ENCODE assay signal across 8 mouse cellular contexts in genomic region chr10:57743606-57744016, GRCm38 (mm10). TPM values are rescaled to one million over a fixed set of nuclear protein-coding genes. Genes with fewer than 3 reads are reported as not detected.
DNase-seq lines count a peak whose midpoint lies in the region; ATAC-seq lines count a peak whose summit lies in the region.

No protein-coding gene starts in this region.

- DNase-seq in CD4-positive helper T cell, adult 2 months (ENCODE audit: low read depth, low spot score), result peak; percentile 86
- DNase-seq in T-cell, adult 2 months (ENCODE audit: low spot score), result peak; percentile 52
- peak; percentile 39 for DNase-seq in embryonic facial prominence, embryonic 10.5 days (ENCODE audit: low spot score)
- peak; percentile 32 for DNase-seq in kidney, postnatal 14 days
- DNase-seq in natural killer cell, adult 2 months (ENCODE audit: low spot score in 2 of 2), result peak; percentile 54 to 61
- DNase-seq in thymus, postnatal 36 days, result peak; percentile 13 to 33

- no peaks in the 10 kb centered on the region; the same call in 1 of the 2 replicates for H3K27me3 ChIP-seq in embryonic facial prominence, embryonic 10.5 days (replicated peaks; ENCODE audit: low read depth, poor library complexity, severe bottlenecking)
- H3K27me3 ChIP-seq in heart, embryonic 16.5 days (ENCODE audit: control insufficient read depth, insufficient read depth, low read length), result 0 out of 2 replicates have a peak, but pooled peaks cover 2% of the 10 kb centered on the region
- no peaks in the 10 kb centered on the region for H3K27me3 ChIP-seq in liver, embryonic 12.5 days (replicated peaks)

- no peaks in the 10 kb centered on the region for H3K36me3 ChIP-seq in embryonic facial prominence, embryonic 10.5 days (replicated peaks)
- no peaks in the 10 kb centered on the region for H3K36me3 ChIP-seq in heart, embryonic 16.5 days (ENCODE audit: control insufficient read depth, insufficient read depth)
- no peaks in the 10 kb centered on the region for H3K36me3 ChIP-seq in liver, embryonic 12.5 days

- ATAC-seq in heart, embryonic 16.5 days (replicated peaks; ENCODE audit: extremely low read depth, insufficient read depth, low FRiP score), result no peak
- ATAC-seq in liver, embryonic 12.5 days, result no peak

- peak overlapping the region; percentile 71 for H3K4me2 ChIP-seq in heart, embryonic 16.5 days (ENCODE audit: low read depth, low read length)
- peak overlapping the region; percentile 39 for H3K4me2 ChIP-seq in liver, embryonic 12.5 days

- H3K27ac ChIP-seq in embryonic facial prominence, embryonic 10.5 days (replicated peaks), result no peak overlapping the region
- H3K27ac ChIP-seq in heart, embryonic 16.5 days (ENCODE audit: low read length), result no peak overlapping the region
- H3K27ac ChIP-seq in liver, embryonic 12.5 days, result no peak overlapping the region

- WGBS in embryonic facial prominence, embryonic 10.5 days, result 8% methylated on average over 6 of the region's 6 CpGs
- 4% methylated on average over 6 of the region's 6 CpGs for WGBS in heart, embryonic 16.5 days
- WGBS in liver, embryonic 12.5 days (ENCODE audit: insufficient replicate concordance), result 10% methylated on average over 6 of the region's 6 CpGs

- no peaks in the 10 kb centered on the region for H3K9me3 ChIP-seq in embryonic facial prominence, embryonic 10.5 days
- no peaks in the 10 kb centered on the region for H3K9me3 ChIP-seq in heart, embryonic 16.5 days (replicated peaks; ENCODE audit: control insufficient read depth, low read length)
- no peaks in the 10 kb centered on the region for H3K9me3 ChIP-seq in liver, embryonic 12.5 days (replicated peaks)

- peak overlapping the region; percentile 43 for H3K4me3 ChIP-seq in embryonic facial prominence, embryonic 10.5 days
- peak overlapping the region; percentile 55 for H3K4me3 ChIP-seq in heart, embryonic 16.5 days (ENCODE audit: low read length)
- H3K4me3 ChIP-seq in liver, embryonic 12.5 days, result peak overlapping the region; percentile 20

- H3K9ac ChIP-seq in heart, embryonic 16.5 days (ENCODE audit: low read length), result 0 out of 2 replicates have a peak overlapping the region, but pooled peaks have one; percentile 43
- no peak overlapping the region for H3K9ac ChIP-seq in liver, embryonic 12.5 days

- H3K4me1 ChIP-seq in embryonic facial prominence, embryonic 10.5 days, result no peaks in the 10 kb centered on the region
- no peaks in the 10 kb centered on the region for H3K4me1 ChIP-seq in heart, embryonic 16.5 days (ENCODE audit: control insufficient read depth, insufficient read depth, low read length)
- H3K4me1 ChIP-seq in liver, embryonic 12.5 days, result no peaks in the 10 kb centered on the region

RNA-seq across cellular contexts. Expression of gene Fabp7, which starts 41.1 kb away (rescaled TPM):
- 125 and 129 TPM in 2 replicates for polyA plus RNA-seq in embryonic facial prominence, embryonic 10.5 days (2016; fragmentation: Nextera tagmentation; extraction: Ambion mirVana)
- polyA plus RNA-seq in heart, embryonic 16.5 days (2015; fragmentation: Nextera tagmentation; extraction: Ambion mirVana), result 11.5 and 12.9 TPM in 2 replicates
- 0.98 and 1.4 TPM in 2 replicates for polyA plus RNA-seq in liver, embryonic 12.5 days (2016; fragmentation: Nextera tagmentation; extraction: Ambion mirVana)

RNA-seq across cellular contexts. Expression of gene Smpdl3a, which starts 50.5 kb away (rescaled TPM):
- polyA plus RNA-seq in embryonic facial prominence, embryonic 10.5 days (2016; fragmentation: Nextera tagmentation; extraction: Ambion mirVana), result 5.3 and 5.5 TPM in 2 replicates
- 40.5 and 41.2 TPM in 2 replicates for polyA plus RNA-seq in heart, embryonic 16.5 days (2015; fragmentation: Nextera tagmentation; extraction: Ambion mirVana)
- polyA plus RNA-seq in liver, embryonic 12.5 days (2016; fragmentation: Nextera tagmentation; extraction: Ambion mirVana), result 10.8 TPM in 2 replicates

Comparison
In these comparisons a context has a peak if more than half of its experiments do, and no peak if none do; other contexts are left out.
1. DNase-seq: peak in every context shown above with its lines; median percentile 86 in CD4-positive helper T cell, adult 2 months; 58 in natural killer cell, adult 2 months; 52 in T-cell, adult 2 months; 39 in embryonic facial prominence, embryonic 10.5 days; 32 in kidney, postnatal 14 days; 23 in thymus, postnatal 36 days.